Mouse (Mus musculus) lung, embryonic 15.5 days (tissue): ENCODE results near the gene Pum2. TPM values are rescaled to one million over a fixed set of nuclear protein-coding genes. Genes with fewer than 3 reads are reported as not detected.
"Not testable (repeated sequence)": the region's sequence is repeated elsewhere in the genome, so short reads cannot be mapped to it uniquely, and the experiment has no call there.

Experiments
- ATAC-seq: fragments of 200-750 bp; cut with Nextera tagmentation; 2 replicates; pipeline ENCODE4 v1.8.0; 2017; ENCODE audit warnings: moderate number of reproducible peaks, borderline replicate concordance; ENCODE audit not compliant: low FRiP score, low TSS enrichment; ENCODE audit errors: extremely low read depth
- H3K27ac ChIP-seq: fragments of 300-500 bp; sonication (generic); 2 replicates; pipeline ENCODE4 v1.5.1; 2015; ENCODE audit warnings: moderate library complexity, mild to moderate bottlenecking, inconsistent platforms
- H3K27me3 ChIP-seq: fragments of 300-500 bp; sonication (generic); 2 replicates; pipeline ENCODE4 v1.6.1; 2015; ENCODE audit warnings: inconsistent platforms
- H3K36me3 ChIP-seq: fragments of 300-500 bp; sonication (generic); 2 replicates; pipeline ENCODE4 v1.6.1; 2015; ENCODE audit warnings: inconsistent platforms
- H3K4me1 ChIP-seq: fragments of 300-500 bp; sonication (generic); 2 replicates; pipeline ENCODE4 v1.6.1; 2015; ENCODE audit warnings: inconsistent platforms
- H3K4me2 ChIP-seq: fragments of 300-500 bp; sonication (generic); 2 replicates; pipeline ENCODE4 v1.6.1; 2015; ENCODE audit warnings: inconsistent platforms, mild to moderate bottlenecking, moderate library complexity
- H3K4me3 ChIP-seq: fragments of 300-500 bp; sonication (generic); 2 replicates; pipeline ENCODE4 v1.5.1; 2015; ENCODE audit warnings: mild to moderate bottlenecking, inconsistent platforms
- H3K9ac ChIP-seq: fragments of 300-500 bp; sonication (generic); 2 replicates; pipeline ENCODE4 v1.6.1; 2015; ENCODE audit warnings: inconsistent platforms
- H3K9me3 ChIP-seq: fragments of 300-500 bp; sonication (generic); 2 replicates; pipeline ENCODE4 v1.6.1; 2016; ENCODE audit warnings: inconsistent platforms
- WGBS: fragments of 180-500 bp; shearing (Covaris S2); methylation state at CpG from one replicate; pipeline ENCODE4 v1.1.7; 2015; 5-methylcytosine and 5-hydroxymethylcytosine counted together
- polyA plus RNA-seq: library from polyadenylated mRNA; unstranded; fragments of >200 nt; fragmentation: Nextera tagmentation; extraction: Ambion mirVana; gene quantifications from 2 replicates; pipeline ENCODE4 v1.2.1, GENCODE M21; 2015

Gene Pum2
- polyA plus RNA-seq, 1 experiment from 2014 or later = 42.5 TPM

DNA sequence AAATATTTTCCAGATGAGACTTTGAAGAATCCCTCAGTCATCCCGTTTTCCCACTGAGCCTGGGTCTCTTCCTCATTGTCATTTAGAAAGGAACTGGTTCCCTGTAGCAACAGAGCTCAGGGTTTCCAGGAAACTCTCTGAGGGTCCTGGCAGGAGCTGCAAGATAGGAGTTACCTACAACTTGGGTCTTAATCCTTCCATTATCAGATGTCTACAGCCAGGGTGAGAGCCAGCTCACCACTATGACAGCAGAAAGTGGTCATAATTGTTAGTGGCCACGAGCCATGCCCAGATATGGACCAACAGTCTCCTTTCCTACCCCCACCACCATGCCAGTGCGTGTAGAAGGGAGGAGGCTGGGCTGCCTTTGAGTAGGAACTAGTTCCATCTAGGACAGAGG lies 23.9 kb upstream of the Pum2 start:
- not testable (repeated sequence) for ATAC-seq, H3K9ac ChIP-seq, H3K4me2 ChIP-seq, H3K36me3 ChIP-seq, H3K4me1 ChIP-seq, H3K27me3 ChIP-seq, H3K27ac ChIP-seq, H3K9me3 ChIP-seq, H3K4me3 ChIP-seq
- WGBS = 42% methylated on average over 3 of the region's 3 CpGs

GRCm38 (mm10) chr12:8656596-8656995 lies 17.3 kb upstream of the Pum2 start:
- Histone ChIP-seq H3K27ac (no peak overlapping the region), H3K4me2 (no peak overlapping the region), H3K4me3 (no peak overlapping the region), H3K36me3 (no peaks in the 10 kb centered on the region), H3K9ac (no peak overlapping the region), H3K9me3 (no peaks in the 10 kb centered on the region), H3K27me3 (no peaks in the 10 kb centered on the region), H3K4me1 (no peaks in the 10 kb centered on the region)
- WGBS = 84% methylated on average over 4 of the region's 4 CpGs
- no peak for ATAC-seq

GRCm38 (mm10) chr12:8657116-8657515 lies 16.8 kb upstream of the Pum2 start:
- Histone ChIP-seq H3K4me3 (no peak overlapping the region), H3K9ac (no peak overlapping the region), H3K27ac (no peak overlapping the region), H3K27me3 (no peaks in the 10 kb centered on the region), H3K4me1 (no peaks in the 10 kb centered on the region), H3K36me3 (no peaks in the 10 kb centered on the region), H3K4me2 (no peak overlapping the region), H3K9me3 (no peaks in the 10 kb centered on the region)
- ATAC-seq = no peak
- WGBS = 65% methylated on average over 10 of the region's 10 CpGs

DNA sequence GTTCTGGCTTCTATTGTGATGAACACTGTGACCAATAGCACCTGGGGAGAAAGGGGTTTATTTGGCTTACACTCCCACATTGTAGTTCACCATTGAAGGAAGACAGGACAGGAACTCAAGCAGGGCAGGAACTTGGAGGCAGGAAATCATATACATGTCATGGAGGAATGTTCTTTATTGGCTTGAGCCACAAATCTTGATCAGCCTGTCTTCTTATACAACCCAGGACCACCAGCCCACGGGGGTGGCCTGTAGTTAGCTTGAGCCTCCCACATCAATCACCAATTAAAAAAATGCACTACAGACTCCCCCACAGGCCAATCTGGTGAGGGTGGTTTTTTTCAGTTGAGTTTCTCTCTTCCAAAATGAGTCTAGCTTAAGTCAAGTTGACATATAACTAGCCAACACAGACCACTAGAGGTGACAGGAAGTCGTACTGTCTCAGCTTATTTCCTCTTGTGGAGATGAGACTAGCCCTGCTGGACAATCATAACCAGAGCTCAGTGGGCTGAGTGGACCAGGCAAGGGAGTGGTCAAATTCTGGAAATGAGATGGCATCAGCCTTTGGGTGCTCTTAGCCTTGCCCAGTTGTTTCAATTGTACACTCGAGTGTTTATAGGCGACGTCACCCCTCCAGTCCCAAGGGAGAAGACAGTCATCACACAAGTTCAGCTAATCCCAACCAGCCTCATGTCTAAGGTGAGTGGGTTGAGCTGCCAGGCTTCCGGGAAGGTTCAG lies 16.1 kb upstream of the Pum2 start:
- 90% methylated on average over 6 of the region's 6 CpGs for WGBS
- H3K9ac ChIP-seq = no peak overlapping the region
- no peak overlapping the region for H3K4me3 ChIP-seq
- H3K27me3 ChIP-seq = no peaks in the 10 kb centered on the region
- H3K4me1 ChIP-seq = no peaks in the 10 kb centered on the region
- H3K36me3 ChIP-seq = no peaks in the 10 kb centered on the region
- H3K9me3 ChIP-seq = no peaks in the 10 kb centered on the region
- no peak for ATAC-seq
- no peak overlapping the region for H3K27ac ChIP-seq
- no peak overlapping the region for H3K4me2 ChIP-seq

DNA sequence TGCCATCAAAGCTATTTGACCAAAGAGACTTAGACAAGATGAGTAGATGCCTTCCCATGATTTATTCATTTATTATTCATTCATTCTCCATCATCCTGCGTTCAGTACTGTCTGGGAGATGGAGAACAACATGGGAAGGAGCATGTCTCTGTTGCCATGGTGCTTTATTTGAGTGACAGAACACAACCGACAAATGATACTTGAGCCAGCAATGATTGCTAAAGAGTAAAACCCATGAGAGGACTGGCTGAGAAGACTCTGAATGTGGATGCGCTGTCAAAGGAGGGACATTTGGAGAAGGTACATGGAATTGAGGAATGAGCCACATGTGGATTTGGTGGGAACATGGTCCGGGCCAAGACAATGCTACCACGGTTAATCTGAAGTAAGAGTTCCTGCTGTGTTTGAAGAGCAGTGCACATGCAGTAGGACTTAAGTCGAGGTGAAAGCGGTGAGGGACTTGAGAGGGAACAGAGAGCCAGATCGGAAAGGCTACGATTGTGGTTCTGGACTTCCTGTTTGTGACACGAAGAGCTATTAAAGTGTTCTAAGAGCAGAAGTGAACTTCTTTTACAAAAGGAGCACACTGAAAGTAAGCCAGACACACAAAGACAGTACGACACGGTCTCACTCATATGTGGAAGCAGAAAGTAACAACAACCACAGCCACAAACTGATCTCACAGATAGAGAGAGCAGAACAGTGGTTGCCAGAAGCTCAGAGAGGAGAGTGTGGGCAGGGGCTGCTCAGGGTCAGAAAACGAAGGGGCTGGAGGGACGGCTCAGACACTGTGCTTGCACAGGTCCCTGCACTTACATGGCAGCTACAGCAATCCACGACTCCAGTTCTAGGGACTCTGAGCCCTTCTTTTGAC lies 14.3 kb upstream of the Pum2 start:
- Histone ChIP-seq H3K9ac (no peak overlapping the region), H3K27me3 (no peaks in the 10 kb centered on the region), H3K4me2 (no peak overlapping the region), H3K36me3 (no peaks in the 10 kb centered on the region), H3K4me1 (no peaks in the 10 kb centered on the region), H3K27ac (no peak overlapping the region), H3K9me3 (no peaks in the 10 kb centered on the region), H3K4me3 (no peak overlapping the region)
- 77% methylated on average over 15 of the region's 15 CpGs for WGBS
- ATAC-seq = no peak

DNA sequence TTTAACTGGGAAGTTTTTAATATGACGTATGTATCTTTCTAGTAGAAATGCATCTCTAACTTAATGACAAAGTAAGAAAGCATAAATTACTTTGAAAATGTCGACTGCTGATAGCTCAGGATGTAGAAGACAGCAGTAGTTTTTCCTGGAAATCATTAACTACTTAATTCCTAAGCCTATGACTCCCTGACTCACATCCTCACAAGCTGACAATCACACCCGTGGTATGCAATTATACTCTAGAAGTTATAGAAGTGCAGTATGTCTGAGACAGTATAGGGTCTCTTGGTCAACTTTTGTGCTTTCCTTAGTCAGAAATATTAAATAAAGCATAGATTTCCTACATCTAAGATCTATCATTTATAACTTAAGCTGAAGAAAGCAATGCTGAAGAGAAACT lies 12.2 kb upstream of the Pum2 start:
- ATAC-seq = no peak
- no peaks in the 10 kb centered on the region for H3K9me3 ChIP-seq
- no peak overlapping the region for H3K27ac ChIP-seq
- no peak overlapping the region for H3K4me2 ChIP-seq
- WGBS = 42% methylated on average over 3 of the region's 3 CpGs
- no peaks in the 10 kb centered on the region for H3K27me3 ChIP-seq
- H3K9ac ChIP-seq = no peak overlapping the region
- H3K4me3 ChIP-seq = no peak overlapping the region
- no peaks in the 10 kb centered on the region for H3K36me3 ChIP-seq
- no peaks in the 10 kb centered on the region for H3K4me1 ChIP-seq

DNA sequence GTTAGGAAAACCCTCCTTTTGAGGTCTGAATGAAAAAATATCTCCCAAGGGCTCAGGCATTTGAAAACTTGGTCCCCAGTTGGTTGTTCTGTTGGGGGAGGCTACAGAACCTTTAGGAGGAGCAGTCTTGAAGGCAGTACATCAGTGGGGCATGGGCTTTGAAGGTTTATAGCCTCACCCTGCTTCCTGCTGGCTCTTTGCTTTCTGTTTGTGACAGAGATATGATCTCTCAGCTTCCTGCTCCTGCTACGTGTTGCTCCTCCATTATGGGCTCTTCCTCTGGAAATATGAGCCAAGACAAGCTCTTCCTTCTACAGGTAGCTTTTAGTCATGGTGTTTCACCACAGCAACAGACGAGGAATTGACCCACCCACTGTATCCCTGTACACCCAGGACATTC lies 11.8 kb upstream of the Pum2 start:
- Histone ChIP-seq H3K27ac (no peak overlapping the region), H3K27me3 (no peaks in the 10 kb centered on the region), H3K9me3 (no peaks in the 10 kb centered on the region), H3K4me3 (no peak overlapping the region), H3K4me2 (no peak overlapping the region), H3K9ac (no peak overlapping the region), H3K4me1 (no peaks in the 10 kb centered on the region), H3K36me3 (no peaks in the 10 kb centered on the region)
- WGBS = 19% methylated on average over 2 of the region's 2 CpGs
- ATAC-seq = no peak

DNA sequence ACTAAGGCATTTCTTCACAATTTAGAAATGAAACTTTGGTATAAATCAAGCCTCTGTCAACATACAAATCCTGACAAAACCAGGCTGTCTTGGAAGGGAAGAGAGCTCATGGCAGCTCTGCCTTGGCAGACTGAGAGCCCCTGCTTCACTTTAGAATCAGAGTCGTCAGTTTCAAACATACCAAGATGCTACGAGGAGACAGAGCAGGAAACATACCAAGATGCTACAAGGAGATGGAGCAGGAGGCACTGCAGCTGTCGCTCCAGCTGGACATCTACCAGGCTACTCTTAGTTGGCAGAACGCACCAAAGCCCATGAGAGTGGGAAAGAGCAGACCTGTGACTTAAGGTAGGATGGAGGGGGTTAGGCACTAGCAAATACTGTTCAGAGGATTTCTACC lies 11.2 kb upstream of the Pum2 start:
- Histone ChIP-seq H3K36me3 (no peaks in the 10 kb centered on the region), H3K4me2 (no peak overlapping the region), H3K27me3 (no peaks in the 10 kb centered on the region), H3K4me1 (no peaks in the 10 kb centered on the region), H3K4me3 (no peak overlapping the region), H3K9ac (no peak overlapping the region), H3K27ac (no peak overlapping the region), H3K9me3 (no peaks in the 10 kb centered on the region)
- 66% methylated on average over 4 of the region's 4 CpGs for WGBS
- ATAC-seq = no peak

DNA sequence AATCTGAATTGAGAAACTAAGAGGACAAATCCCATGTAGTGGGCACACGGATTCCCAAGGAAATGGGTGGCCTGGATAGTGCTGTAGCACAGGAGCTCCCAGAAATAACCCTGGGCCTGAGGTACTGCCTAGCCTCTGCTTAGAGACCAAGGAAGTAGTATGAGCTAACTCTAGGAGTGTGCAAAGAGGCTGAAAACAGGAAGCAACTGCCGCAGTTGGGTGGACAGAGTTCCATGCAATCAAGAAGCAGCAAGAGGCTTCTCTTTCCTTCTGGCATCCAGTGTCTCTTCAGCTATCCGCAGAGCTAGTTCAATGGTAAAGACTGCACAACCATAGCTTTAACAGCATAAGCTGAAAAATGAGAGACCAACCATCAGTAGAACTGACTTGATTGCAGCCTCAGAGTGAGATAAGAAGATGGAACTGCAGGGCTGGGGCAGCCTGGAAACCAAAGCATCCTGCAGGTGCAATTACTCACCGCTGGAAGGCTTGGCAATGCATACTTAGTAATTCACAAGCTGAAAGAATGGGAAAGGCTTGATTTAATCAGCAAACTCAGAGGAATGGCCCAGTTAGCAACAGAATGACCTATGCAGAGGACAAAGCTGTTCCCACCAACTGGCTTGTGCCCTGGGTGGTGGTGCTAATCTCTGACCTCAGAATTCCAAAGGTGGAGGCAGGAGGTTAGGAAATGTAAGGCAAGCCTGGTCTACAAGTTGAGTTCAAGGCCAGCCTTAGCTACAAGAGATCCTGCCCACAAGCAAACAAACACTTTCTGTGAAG lies 6.3 kb upstream of the Pum2 start:
- H3K4me3 ChIP-seq = no peak overlapping the region
- no peak overlapping the region for H3K27ac ChIP-seq
- H3K4me2 ChIP-seq = no peak overlapping the region
- no peaks in the 10 kb centered on the region for H3K4me1 ChIP-seq
- H3K27me3 ChIP-seq = no peaks in the 10 kb centered on the region
- H3K9ac ChIP-seq = no peak overlapping the region
- ATAC-seq = no peak
- H3K36me3 ChIP-seq = no peaks in the 10 kb centered on the region
- H3K9me3 ChIP-seq = no peaks in the 10 kb centered on the region
- 88% methylated on average over 4 of the region's 4 CpGs for WGBS

GRCm38 (mm10) chr12:8669421-8669820 lies 4.5 kb upstream of the Pum2 start:
- Histone ChIP-seq H3K27ac (no peak overlapping the region), H3K9me3 (no peaks in the 10 kb centered on the region), H3K27me3 (no peaks in the 10 kb centered on the region), H3K4me1 (0 out of 2 replicates have a peak, but pooled peaks cover 6% of the 10 kb centered on the region), H3K4me2 (no peak overlapping the region), H3K9ac (no peak overlapping the region), H3K4me3 (no peak overlapping the region), H3K36me3 (no peaks in the 10 kb centered on the region)
- ATAC-seq = no peak
- 61% methylated on average over 4 of the region's 4 CpGs for WGBS

GRCm38 (mm10) chr12:8669846-8670245 lies 4.1 kb upstream of the Pum2 start:
- 0 out of 2 replicates have a peak, but pooled peaks cover 6% of the 10 kb centered on the region for H3K4me1 ChIP-seq
- H3K27me3 ChIP-seq = no peaks in the 10 kb centered on the region
- ATAC-seq = no peak
- H3K27ac ChIP-seq = no peak overlapping the region
- 75% methylated on average over 3 of the region's 3 CpGs for WGBS
- no peaks in the 10 kb centered on the region for H3K36me3 ChIP-seq
- no peak overlapping the region for H3K4me2 ChIP-seq
- H3K9ac ChIP-seq = no peak overlapping the region
- no peaks in the 10 kb centered on the region for H3K9me3 ChIP-seq
- H3K4me3 ChIP-seq = no peak overlapping the region
